Mouse (Mus musculus) spleen, postnatal 36 days (tissue): Measurements from ENCODE around the gene Gsk3a.
"Not testable (repeated sequence)": the region's sequence is repeated elsewhere in the genome, so short reads cannot be mapped to it uniquely, and the experiment has no call there.

Experiments used
- DNase-seq, 2 experiments: peaks; one replicate each; pipeline ENCODE4 v3.0.0; 2022; ENCODE audit warnings: low spot score in 2 of 2, mixed read lengths in 1 of 2

Gene Gsk3a

GRCm38 (mm10) chr7:25273259-25274241, 35.9 kb upstream of the Gsk3a start:
- peak in 1 of 2 experiments; percentile 28 for DNase-seq

GRCm38 (mm10) chr7:25272445-25273258, 35.0 kb upstream of the Gsk3a start:
- no peak for DNase-seq

GRCm38 (mm10) chr7:25271651-25272444, 34.2 kb upstream of the Gsk3a start:
- no peak for DNase-seq

- peak in 1 of 2 experiments; percentile 7 for DNase-seq
Measured at GRCm38 (mm10) chr7:25270652-25271633, 33.3 kb upstream of the Gsk3a start.

GRCm38 (mm10) chr7:25269545-25270271, 32.1 kb upstream of the Gsk3a start:
- DNase-seq, result peak in 1 of 2 experiments; percentile 54

- peak in 1 of 2 experiments; percentile 21 for DNase-seq
Measured at GRCm38 (mm10) chr7:25269029-25269428, 31.4 kb upstream of the Gsk3a start.

- DNase-seq, result no peak
Measured at GRCm38 (mm10) chr7:25268588-25268987, 30.9 kb upstream of the Gsk3a start.

- peak; percentile 100 for DNase-seq
Measured at GRCm38 (mm10) chr7:25267751-25268463, 30.3 kb upstream of the Gsk3a start.

- DNase-seq, result peak; percentile 99 to 100
Measured at GRCm38 (mm10) chr7:25267301-25267750, 29.7 kb upstream of the Gsk3a start, which contains the start of gene Cic. Gene Cic (plus strand): TSS chr7:25267704.

- peak in 1 of 2 experiments; percentile 14 for DNase-seq
Measured at GRCm38 (mm10) chr7:25266180-25266962, 28.7 kb upstream of the Gsk3a start.

GRCm38 (mm10) chr7:25265743-25266142, 28.1 kb upstream of the Gsk3a start:
- DNase-seq, result not testable (repeated sequence)

GRCm38 (mm10) chr7:25263968-25264870, 26.6 kb upstream of the Gsk3a start:
- DNase-seq, result no peak

- DNase-seq, result no peak
Measured at GRCm38 (mm10) chr7:25261896-25262295, 24.2 kb upstream of the Gsk3a start.

GRCm38 (mm10) chr7:25251822-25252221, 14.2 kb upstream of the Gsk3a start:
- no peak for DNase-seq

GRCm38 (mm10) chr7:25251071-25251791, 13.6 kb upstream of the Gsk3a start:
- peak in 1 of 2 experiments; percentile 45 for DNase-seq
